Mouse (Mus musculus): ENCODE results near the gene Lhcgr.

GRCm38 (mm10) chr17:88788392-88788791 is 3.4 kb downstream of the Lhcgr start:
- TF ChIP-seq CTCF (IDR thresholded peaks at IDR 0.05; ENCODE audit: low read depth, low read length), result no peak
- TF ChIP-seq POLR2A (IDR thresholded peaks at IDR 0.05; ENCODE audit: extremely low read depth, insufficient read depth, low read length), result no peak

All from liver, adult 2 months (tissue).